Mouse (Mus musculus) CH12.LX (cell line): ENCODE results near the gene Pimreg. TPM values are rescaled to one million over a fixed set of nuclear protein-coding genes. Genes with fewer than 3 reads are reported as not detected.

Experiments used
- DNase-seq: peaks from one replicate; pipeline ENCODE4 v3.0.0-alpha.2; 2013; ENCODE audit errors: extremely low read depth
- H3K27ac ChIP-seq: 2 replicates; pipeline ENCODE4 v1.5.1; 2012; ENCODE audit warnings: low read depth, mild to moderate bottlenecking, control low read depth, moderate library complexity; ENCODE audit not compliant: insufficient read depth
- H3K27me3 ChIP-seq: replicated peaks from 2 replicates; pipeline ENCODE3; 2012; ENCODE audit warnings: inconsistent platforms
- H3K36me3 ChIP-seq, 2 experiments: replicated peaks in 1 of 2; 2 replicates each; pipeline versions ENCODE3 to v1.6.1; 2012; ENCODE audit warnings: inconsistent platforms in 1 of 2, low read length in 1 of 2, mild to moderate bottlenecking in 1 of 2, mixed read lengths in 1 of 2, moderate library complexity in 1 of 2; ENCODE audit not compliant: control insufficient read depth in 1 of 2, insufficient read depth in 1 of 2
- H3K4me1 ChIP-seq, 2 experiments: 2 replicates each; pipeline ENCODE4 v1.6.1; 2012; ENCODE audit warnings: inconsistent platforms in 1 of 2, moderate library complexity in 1 of 2; ENCODE audit not compliant: insufficient read depth in 2 of 2, control insufficient read depth in 1 of 2
- H3K4me2 ChIP-seq: 2 replicates; pipeline ENCODE4 v1.6.1; 2012; ENCODE audit warnings: low read depth, mild to moderate bottlenecking, control low read depth; ENCODE audit not compliant: poor library complexity, insufficient read depth, severe bottlenecking
- H3K4me3 ChIP-seq, 3 experiments: fragments of 150-350 bp in 1 of 3; sonication (generic) in 1 of 3; replicated peaks in 1 of 3; 2 replicates each; pipeline versions ENCODE3 to v1.5.1; 2011 to 2012; ENCODE audit warnings: low read depth in 2 of 3, low read length in 2 of 3, mild to moderate bottlenecking in 2 of 3, moderate library complexity in 2 of 3, control low read depth in 1 of 3, improper control_type of control experiment in 1 of 3, inconsistent platforms in 1 of 3, mixed read lengths in 1 of 3; ENCODE audit not compliant: poor library complexity in 1 of 3
- H3K79me2 ChIP-seq: replicated peaks from 2 replicates; pipeline ENCODE4 v1.6.1; 2012; ENCODE audit warnings: mild to moderate bottlenecking, moderate library complexity; ENCODE audit not compliant: control insufficient read depth, poor library complexity, insufficient read depth, severe bottlenecking; ENCODE audit errors: extremely low read depth
- H3K9ac ChIP-seq: 2 replicates; pipeline ENCODE4 v1.6.1; 2012; ENCODE audit warnings: low read depth, mild to moderate bottlenecking, control low read depth, moderate library complexity; ENCODE audit not compliant: insufficient read depth
- H3K9me3 ChIP-seq: replicated peaks from 2 replicates; pipeline ENCODE3; 2012; ENCODE audit warnings: low read length, inconsistent platforms, mixed read lengths
- CHD2 ChIP-seq: IDR thresholded peaks from 2 replicates; pipeline ENCODE4 v1.6.1; 2011; ENCODE audit warnings: low read length, improper control_type of control experiment
- E2F4 ChIP-seq: IDR thresholded peaks from 2 replicates; pipeline ENCODE4 v1.6.1; 2011; ENCODE audit warnings: low read depth, low read length, improper control_type of control experiment; ENCODE audit not compliant: insufficient replicate concordance
- EP300 ChIP-seq: IDR thresholded peaks from 2 replicates; pipeline ENCODE4 v1.6.1; 2011; ENCODE audit warnings: low read length, improper control_type of control experiment
- ETS1 ChIP-seq: conservative IDR thresholded peaks from 2 replicates; pipeline ENCODE4 v1.6.1; 2012; ENCODE audit warnings: low read depth, mild to moderate bottlenecking, inconsistent platforms, low read length, improper control_type of control experiment, moderate library complexity
- GABPA ChIP-seq: IDR thresholded peaks from 2 replicates; pipeline ENCODE4 v1.6.1; 2012; ENCODE audit warnings: low read depth, low read length, improper control_type of control experiment, inconsistent platforms; ENCODE audit not compliant: insufficient replicate concordance
- HCFC1 ChIP-seq: IDR thresholded peaks from 2 replicates; pipeline ENCODE4 v1.6.1; 2012; ENCODE audit warnings: low read depth, mild to moderate bottlenecking, inconsistent platforms, low read length, improper control_type of control experiment
- IRF4 ChIP-seq: IDR thresholded peaks from 2 replicates; pipeline ENCODE4 v1.6.1; 2014; ENCODE audit warnings: low read depth, mild to moderate bottlenecking, inconsistent platforms, low read length, improper control_type of control experiment
- KAT2A ChIP-seq: IDR thresholded peaks from 2 replicates; pipeline ENCODE4 v1.6.1; 2012; ENCODE audit warnings: low read length, improper control_type of control experiment, inconsistent platforms; ENCODE audit not compliant: insufficient replicate concordance
- MEF2A ChIP-seq: IDR thresholded peaks from 2 replicates; pipeline ENCODE4 v1.6.1; 2014; ENCODE audit warnings: low read depth, mild to moderate bottlenecking, inconsistent platforms, low read length, improper control_type of control experiment, borderline replicate concordance
- MXI1 ChIP-seq: IDR thresholded peaks from 2 replicates; pipeline ENCODE4 v1.6.1; 2011; ENCODE audit warnings: mild to moderate bottlenecking, low read depth, low read length, improper control_type of control experiment
- POLR2A ChIP-seq: IDR thresholded peaks from 2 replicates; pipeline ENCODE4 v1.6.1; 2011; ENCODE audit warnings: low read depth, mild to moderate bottlenecking, improper control_type of control experiment, low read length
- TCF12 ChIP-seq: IDR thresholded peaks from 2 replicates; pipeline ENCODE4 v1.6.1; 2014; ENCODE audit warnings: low read depth, mild to moderate bottlenecking, inconsistent platforms, low read length, improper control_type of control experiment
- USF2 ChIP-seq: conservative IDR thresholded peaks from 2 replicates; pipeline ENCODE4 v1.6.1; 2011; ENCODE audit warnings: low read depth, low read length, improper control_type of control experiment
- ZC3H11A ChIP-seq: IDR thresholded peaks from 2 replicates; pipeline ENCODE4 v1.6.1; 2012; ENCODE audit warnings: low read depth, mild to moderate bottlenecking, inconsistent platforms, low read length, improper control_type of control experiment
- ZMIZ1 ChIP-seq: IDR thresholded peaks from 2 replicates; pipeline ENCODE4 v1.6.1; 2012; ENCODE audit warnings: low read depth, mild to moderate bottlenecking, inconsistent platforms, low read length, improper control_type of control experiment
- dilution Hi-C: fragments of 300-500 bp; cut with MboI; formaldehyde crosslinking; loops from 2 replicates; pipeline ENCODE4 v1.14.3; 2020; ENCODE audit warnings: low sequenced_read_pairs; ENCODE audit not compliant: extremely low pct_unique_long_range_greater_than_20kb, extremely low pct_ligation_motif_present
- in situ Hi-C: fragments of 300-500 bp; cut with MboI; formaldehyde crosslinking; loops from 3 replicates; pipeline ENCODE4 v1.14.3; 2019; ENCODE audit warnings: low sequenced_read_pairs, low pct_ligation_motif_present, low pct_unique_long_range_greater_than_20kb, mixed read lengths
- polyA plus RNA-seq: library from polyadenylated mRNA; unstranded; fragments of >175 nt; gene quantifications from 2 replicates; pipeline ENCODE4 v1.2.1, GENCODE M21; 2012; ENCODE audit warnings: low read depth; ENCODE audit not compliant: insufficient read length
- total RNA-seq, 2 experiments: library from RNA; depleted of rRNA; stranded (reverse); fragments of 300-350 nt in 1 of 2; fragments of >200 nt in 1 of 2; gene quantifications; 2 replicates each; pipeline ENCODE4 v1.2.3; 2012 to 2014

Pimreg gene
- total and polyA plus RNA-seq, 3 experiments, result 26.4 to 52.7 (median 27.9) TPM

- dilution Hi-C loops, result no loop called here
- DNase-seq, result no peak
These were observed 42.5 kb downstream of the Pimreg start for GRCm38 (mm10) chr11:72084337-72084736.

GRCm38 (mm10) chr11:72086251-72087046 lies 44.6 kb downstream of the Pimreg start:
- H3K9ac ChIP-seq, result no peak overlapping the region
- dilution Hi-C loops (no loop called here), in situ Hi-C loops (no loop called here)
- peaks cover 18% of the 10 kb centered on the region for H3K27me3 ChIP-seq
- H3K36me3 ChIP-seq, result no peaks in the 10 kb centered on the region
- H3K4me2 ChIP-seq, result no peak overlapping the region
- TF ChIP-seq ZMIZ1, result no peak
- TF ChIP-seq MEF2A, result peak; percentile 41; the same call in 1 of the 2 replicates
- TF ChIP-seq, all 38 proteins: peak for 1
- H3K79me2 ChIP-seq, result no peaks in the 10 kb centered on the region
- no peaks in the 10 kb centered on the region for H3K9me3 ChIP-seq
- peaks cover 6 to 24% of the 10 kb centered on the region in 2 experiments for H3K4me1 ChIP-seq
- no peak for DNase-seq
- H3K4me3 ChIP-seq, result no peak overlapping the region
- H3K27ac ChIP-seq, result no peak overlapping the region

More at GRCm38 (mm10) chr11:72084337-72084736, 42.5 kb downstream of the Pimreg start:
- H3K4me3 ChIP-seq, result no peak overlapping the region
- H3K79me2 ChIP-seq, result no peaks in the 10 kb centered on the region
- no peak overlapping the region for H3K27ac ChIP-seq
- in situ Hi-C loops, result no loop called here
- H3K9ac ChIP-seq, result no peak overlapping the region
- no peaks in the 10 kb centered on the region for H3K9me3 ChIP-seq
- peaks cover 6 to 22% of the 10 kb centered on the region in 2 experiments for H3K4me1 ChIP-seq
- H3K4me2 ChIP-seq, result no peak overlapping the region
- H3K36me3 ChIP-seq, result no peaks in the 10 kb centered on the region
- TF ChIP-seq MEF2A (no peak), MXI1 (no peak), EP300 (no peak), CHD2 (no peak), E2F4 (no peak), HCFC1 (no peak), POLR2A (no peak), GABPA (no peak), ETS1 (no peak), USF2 (no peak), KAT2A (no peak), ZC3H11A (no peak), TCF12 (no peak), IRF4 (no peak)
- TF ChIP-seq, all 38 proteins: peak for 0
- peaks cover 17% of the 10 kb centered on the region for H3K27me3 ChIP-seq
